Mouse (Mus musculus) kidney, adult 2 months (tissue): ENCODE data around the gene 8030411F24Rik. TPM values are rescaled to one million over a fixed set of nuclear protein-coding genes. Genes with fewer than 3 reads are reported as not detected.

Experiments
- DNase-seq: peaks from one replicate; pipeline ENCODE4 v3.0.0; 2021
- H3K27ac ChIP-seq: fragments of 200-500 bp; 2 replicates; pipeline ENCODE4 v1.5.1; 2012; ENCODE audit warnings: low read depth, low read length, control low read depth, inconsistent platforms; ENCODE audit not compliant: insufficient read depth
- H3K27me3 ChIP-seq: fragments of 200-500 bp; replicated peaks from 2 replicates; pipeline ENCODE4 v1.6.1; 2012; ENCODE audit warnings: mild to moderate bottlenecking, moderate library complexity, low read length, inconsistent platforms; ENCODE audit not compliant: control insufficient read depth, insufficient read depth
- H3K36me3 ChIP-seq: fragments of 200-500 bp; 2 replicates; pipeline ENCODE4 v1.6.1; 2012; ENCODE audit warnings: mild to moderate bottlenecking, moderate library complexity, low read length, inconsistent platforms; ENCODE audit not compliant: control insufficient read depth, insufficient read depth
- H3K4me1 ChIP-seq: fragments of 200-500 bp; 2 replicates; pipeline ENCODE4 v1.6.1; 2011; ENCODE audit warnings: low read length; ENCODE audit not compliant: control insufficient read depth, insufficient read depth
- H3K4me3 ChIP-seq: fragments of 200-500 bp; 2 replicates; pipeline ENCODE4 v1.5.1; 2011; ENCODE audit warnings: mild to moderate bottlenecking, low read depth, low read length, control low read depth; ENCODE audit not compliant: insufficient read depth
- CTCF ChIP-seq: fragments of 200-500 bp; conservative IDR thresholded peaks from 2 replicates; pipeline ENCODE4 v1.5.1; 2011; ENCODE audit warnings: low read depth, mild to moderate bottlenecking, control low read depth, low read length, moderate library complexity, mixed read lengths; ENCODE audit not compliant: insufficient read depth, insufficient read length
- POLR2A ChIP-seq: fragments of 200-500 bp; IDR thresholded peaks from one replicate; pipeline ENCODE4 v1.6.1; 2011; ENCODE audit warnings: low read depth, low read length, control low read depth
- WGBS: fragments of 180-500 bp; shearing (Covaris S2); methylation state at CpG from one replicate; pipeline ENCODE4 v1.1.7; 2018; 5-methylcytosine and 5-hydroxymethylcytosine counted together
- polyA plus RNA-seq: library from polyadenylated mRNA; depleted of rRNA; stranded (reverse); fragments of >200 nt; gene quantifications from 2 replicates; pipeline ENCODE4 v1.2.3, GENCODE M21; 2012; rRNA removed

Gene 8030411F24Rik
- polyA plus RNA-seq, 1 experiment = not detected

- no peak for TF ChIP-seq CTCF
- Histone ChIP-seq H3K36me3 (no peaks in the 10 kb centered on the region), H3K4me1 (no peaks in the 10 kb centered on the region), H3K27me3 (no peaks in the 10 kb centered on the region), H3K4me3 (no peak within 1 kb of the TSS), H3K27ac (no peak within 1 kb of the TSS)
- no peak for DNase-seq
Observed at GRCm38 (mm10) chr2:148819909-148820308, 38.1 kb downstream of the 8030411F24Rik start, which contains the start of gene Cst13. TSS of gene Cst13 (plus strand) at chr2:148820081.

- no peaks in the 10 kb centered on the region for H3K4me1 ChIP-seq
Observed at GRCm38 (mm10) chr2:148825986-148826385, 44.2 kb downstream of the 8030411F24Rik start.

GRCm38 (mm10) chr2:148834912-148835311 lies 53.1 kb downstream of the 8030411F24Rik start, which contains the start of gene Cst9:
TSS of gene Cst9 (plus strand) at chr2:148835147.
- Histone ChIP-seq H3K36me3 (no peaks in the 10 kb centered on the region), H3K27me3 (no peaks in the 10 kb centered on the region), H3K4me3 (no peak within 1 kb of the TSS), H3K27ac (no peak within 1 kb of the TSS), H3K4me1 (no peaks in the 10 kb centered on the region)
- TF ChIP-seq CTCF (no peak), POLR2A (no peak)
- 72% methylated on average over 4 of the region's 4 CpGs for WGBS
- no peak for DNase-seq

More at GRCm38 (mm10) chr2:148825986-148826385, 44.2 kb downstream of the 8030411F24Rik start:
- Histone ChIP-seq H3K27me3 (no peaks in the 10 kb centered on the region), H3K36me3 (no peaks in the 10 kb centered on the region), H3K4me3 (no peak overlapping the region), H3K27ac (no peak overlapping the region)
- TF ChIP-seq CTCF (no peak), POLR2A (no peak)
- DNase-seq = peak; percentile 3
- WGBS = 57% methylated on average over 1 of the region's 1 CpGs

Other genes with a start within 250 kb of the 8030411F24Rik start
- 17.7 and 18.8 TPM in 2 replicates for gene Nxt1, start 109.4 kb upstream of the 8030411F24Rik start, polyA plus RNA-seq
- 10.1 and 12.0 TPM in 2 replicates for gene Gzf1, start 101.0 kb upstream of the 8030411F24Rik start, polyA plus RNA-seq
- gene Napb, start 49.5 kb upstream of the 8030411F24Rik start, polyA plus RNA-seq = 0.99 and 1.5 TPM in 2 replicates
- not detected in 2 replicates for gene Cstl1, start 31.7 kb upstream of the 8030411F24Rik start, polyA plus RNA-seq
- gene Cst11, start 10.5 kb upstream of the 8030411F24Rik start, polyA plus RNA-seq = not detected in 2 replicates
- 0.17 TPM in 1 of 2 replicates, not detected in the other for gene Cst12, start 7.4 kb downstream of the 8030411F24Rik start, polyA plus RNA-seq
- gene Cst8, start 16.8 kb downstream of the 8030411F24Rik start, polyA plus RNA-seq = 0.11 TPM in 1 of 2 replicates, not detected in the other
- not detected in 2 replicates for gene Cst13, start 38.1 kb downstream of the 8030411F24Rik start, polyA plus RNA-seq
- not detected in 2 replicates for gene Cst9, start 53.1 kb downstream of the 8030411F24Rik start, polyA plus RNA-seq
- not detected in 2 replicates for gene 9230104L09Rik, start 83.0 kb downstream of the 8030411F24Rik start, polyA plus RNA-seq
- 968 and 1,101 TPM in 2 replicates for gene Cst3, start 93.7 kb downstream of the 8030411F24Rik start, polyA plus RNA-seq
- not detected in 2 replicates for gene Gm1330, start 221.2 kb downstream of the 8030411F24Rik start, polyA plus RNA-seq
- not detected in 2 replicates for gene Gm10750, start 235.2 kb downstream of the 8030411F24Rik start, polyA plus RNA-seq